Mouse (Mus musculus) CH12.LX (cell line): Measurements from ENCODE around the gene Ciapin1.
"Not testable (repeated sequence)": the region's sequence is repeated elsewhere in the genome, so short reads cannot be mapped to it uniquely, and the experiment has no call there.

ENCODE experiments used
- CTCF ChIP-seq, 2 experiments: IDR thresholded peaks in 1 of 2; conservative IDR thresholded peaks in 1 of 2; 2 replicates each; pipeline ENCODE4 v1.5.1; 2011 to 2012; ENCODE audit warnings: low read depth in 2 of 2, low read length in 2 of 2, improper control_type of control experiment in 1 of 2, inconsistent platforms in 1 of 2, mild to moderate bottlenecking in 1 of 2, moderate library complexity in 1 of 2
- ELF1 ChIP-seq: IDR thresholded peaks from 2 replicates; pipeline ENCODE4 v1.6.1; 2014; ENCODE audit warnings: low read depth, mild to moderate bottlenecking, inconsistent platforms, low read length, improper control_type of control experiment
- EP300 ChIP-seq: IDR thresholded peaks from 2 replicates; pipeline ENCODE4 v1.6.1; 2011; ENCODE audit warnings: low read length, improper control_type of control experiment
- GABPA ChIP-seq: IDR thresholded peaks from 2 replicates; pipeline ENCODE4 v1.6.1; 2012; ENCODE audit warnings: low read depth, low read length, improper control_type of control experiment, inconsistent platforms; ENCODE audit not compliant: insufficient replicate concordance
- MAFK ChIP-seq: IDR thresholded peaks from 2 replicates; pipeline ENCODE4 v1.6.1; 2011; ENCODE audit warnings: low read length, improper control_type of control experiment; ENCODE audit not compliant: insufficient replicate concordance
- MEF2A ChIP-seq: IDR thresholded peaks from 2 replicates; pipeline ENCODE4 v1.6.1; 2014; ENCODE audit warnings: low read depth, mild to moderate bottlenecking, inconsistent platforms, low read length, improper control_type of control experiment, borderline replicate concordance
- POLR2A ChIP-seq: IDR thresholded peaks from 2 replicates; pipeline ENCODE4 v1.6.1; 2011; ENCODE audit warnings: low read depth, mild to moderate bottlenecking, improper control_type of control experiment, low read length
- SMC3 ChIP-seq: IDR thresholded peaks from 2 replicates; pipeline ENCODE4 v1.6.1; 2011; ENCODE audit warnings: low read depth, low read length, improper control_type of control experiment
- TCF12 ChIP-seq: IDR thresholded peaks from 2 replicates; pipeline ENCODE4 v1.6.1; 2014; ENCODE audit warnings: low read depth, mild to moderate bottlenecking, inconsistent platforms, low read length, improper control_type of control experiment
- UBTF ChIP-seq: IDR thresholded peaks from 2 replicates; pipeline ENCODE4 v1.6.1; 2012; ENCODE audit warnings: low read depth, mild to moderate bottlenecking, inconsistent platforms, low read length, improper control_type of control experiment, moderate library complexity
- ZMIZ1 ChIP-seq: IDR thresholded peaks from 2 replicates; pipeline ENCODE4 v1.6.1; 2012; ENCODE audit warnings: low read depth, mild to moderate bottlenecking, inconsistent platforms, low read length, improper control_type of control experiment
- ZNF384 ChIP-seq: IDR thresholded peaks from 2 replicates; pipeline ENCODE4 v1.6.1; 2012; ENCODE audit warnings: low read depth, low read length, improper control_type of control experiment, inconsistent platforms

GRCm38 (mm10) chr8:94835751-94836150 is 2.4 kb downstream of the Ciapin1 start:
- TF ChIP-seq CTCF (conservative IDR thresholded peaks at IDR 0.05 in 1 of 2, IDR thresholded peaks at IDR 0.05 in 1 of 2; ENCODE audit: low read depth in 2 of 2, low read length in 2 of 2); GABPA; TCF12; UBTF; MAFK; EP300; SMC3; ZMIZ1; ZNF384; POLR2A; ELF1; MEF2A: not testable (repeated sequence)
